Comparison of ENCODE assay signal across 8 mouse cellular contexts in the genomic region with DNA sequence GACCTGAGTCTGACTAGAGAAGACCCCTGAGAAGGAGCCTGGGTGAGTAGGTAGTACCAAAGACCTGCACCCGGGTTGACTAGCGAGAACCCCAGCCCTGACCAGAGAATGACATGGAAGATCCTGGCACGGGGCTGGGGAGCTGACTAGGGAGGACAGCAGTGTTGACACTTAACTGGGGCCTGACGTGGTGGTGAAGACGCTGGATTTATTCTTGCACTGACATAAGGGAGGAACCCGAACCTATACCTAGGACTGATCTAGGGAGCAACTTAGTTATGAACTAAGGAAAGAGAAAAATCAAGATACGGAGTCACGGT. TPM values are rescaled to one million over a fixed set of nuclear protein-coding genes. Genes with fewer than 3 reads are reported as not detected.
DNase-seq lines count a peak whose midpoint lies in the region; ATAC-seq lines count a peak whose summit lies in the region.

No protein-coding gene starts in this region.

- H3K4me1 ChIP-seq in hindbrain, embryonic 10.5 days (replicated peaks), result peaks cover 22% of the 10 kb centered on the region

- WGBS in hindbrain, embryonic 10.5 days, result 14% methylated on average over 8 of the region's 8 CpGs

- peak overlapping the region; percentile 91 for H3K27ac ChIP-seq in hindbrain, embryonic 10.5 days

- peaks cover 72% of the 10 kb centered on the region for H3K36me3 ChIP-seq in hindbrain, embryonic 10.5 days

- peak overlapping the region; percentile 89 for H3K4me3 ChIP-seq in hindbrain, embryonic 10.5 days

- DNase-seq in spleen, adult 12 weeks (ENCODE audit: low spot score), result peak; percentile 27
- no peak for DNase-seq in spleen, adult 18-20 months
- no peak for DNase-seq in hindbrain, embryonic 10.5 days (ENCODE audit: low spot score)
- no peak for DNase-seq in Muller cell, postnatal 12 days (ENCODE audit: inconsistent ontology term)
- no peak for DNase-seq in right cerebral cortex, adult 18-20 months
- no peak for DNase-seq in layer of hippocampus, postnatal 25 days (ENCODE audit: extremely low spot score in 1 of 2, low spot score in 1 of 2)

- H3K27me3 ChIP-seq in hindbrain, embryonic 10.5 days (ENCODE audit: insufficient read depth, poor library complexity, severe bottlenecking), result no peaks in the 10 kb centered on the region

- peaks cover 36% of the 10 kb centered on the region for H3K9me3 ChIP-seq in hindbrain, embryonic 10.5 days

- peak; percentile 13; the same call in 1 of the 2 replicates for ATAC-seq in common myeloid progenitor, adult 5-6 weeks (replicated peaks; ENCODE audit: low read depth, poor library complexity, severe bottlenecking)
- ATAC-seq in megakaryocyte progenitor cell, adult 5-6 weeks (replicated peaks; ENCODE audit: poor library complexity), result peak; percentile 29

RNA-seq across cellular contexts. Expression of a gene that starts 0.6 kb away (rescaled TPM):
- total RNA-seq in common myeloid progenitor, adult 5-6 weeks (2017), result 164 and 172 TPM in 2 replicates
- 33.5 and 47.2 TPM in 2 replicates for polyA plus RNA-seq in hindbrain, embryonic 10.5 days (2016; fragmentation: Nextera tagmentation; extraction: Ambion mirVana)
- 68.9 and 72.7 TPM in 2 replicates for total RNA-seq in megakaryocyte progenitor cell, adult 5-6 weeks (2015)
- 139 and 142 TPM in 2 replicates for total RNA-seq in megakaryocyte progenitor cell, adult 5-6 weeks (2017)
- total RNA-seq in layer of hippocampus, postnatal 25 days (2021), result 1 to 10 TPM; 5.2 to 5.4 TPM

Comparison
In these comparisons a context has a peak if more than half of its experiments do, and no peak if none do; other contexts are left out.
1. RNA of a gene that starts 0.6 kb away (total RNA-seq): 164 to 172 TPM in common myeloid progenitor, adult 5-6 weeks and 68.9 to 142 TPM in megakaryocyte progenitor cell, adult 5-6 weeks; 5.2 to 5.4 TPM in layer of hippocampus, postnatal 25 days; every median in the first group is over 10 times any median in the second.